Mouse (Mus musculus): ENCODE results near the gene Cenpc1.
A peak's percentile ranks its signal among the peaks of the same experiment; 100 is the strongest.

Gene Cenpc1

GRCm38 (mm10) chr5:85996545-85997510 is 68.6 kb downstream of the Cenpc1 start:
- DNase-seq (ENCODE audit: low read depth, low spot score): no peak

GRCm38 (mm10) chr5:85994551-85994950 is 70.8 kb downstream of the Cenpc1 start:
- no peak for DNase-seq (ENCODE audit: low read depth, low spot score)

GRCm38 (mm10) chr5:85992805-85993721 is 72.3 kb downstream of the Cenpc1 start:
- no peak for DNase-seq (ENCODE audit: low read depth, low spot score)

GRCm38 (mm10) chr5:85992055-85992454 is 73.3 kb downstream of the Cenpc1 start:
- DNase-seq (ENCODE audit: low read depth, low spot score): peak; percentile 25

- DNase-seq (ENCODE audit: low read depth, low spot score): no peak
Observed at GRCm38 (mm10) chr5:85987516-85987863, 77.9 kb downstream of the Cenpc1 start.

- no peak for DNase-seq (ENCODE audit: low read depth, low spot score)
Observed at GRCm38 (mm10) chr5:85986734-85987515, 78.5 kb downstream of the Cenpc1 start.

- DNase-seq (ENCODE audit: low read depth, low spot score): no peak
Observed at GRCm38 (mm10) chr5:85977646-85978426, 87.5 kb downstream of the Cenpc1 start.

- DNase-seq (ENCODE audit: low read depth, low spot score): no peak
Observed at GRCm38 (mm10) chr5:85962791-85963190, 102.6 kb downstream of the Cenpc1 start.
